Mouse (Mus musculus) limb, embryonic 14.5 days (tissue): Measurements from ENCODE around the gene A930018P22Rik. TPM values are rescaled to one million over a fixed set of nuclear protein-coding genes. Genes with fewer than 3 reads are reported as not detected.
"Not testable (repeated sequence)": the region's sequence is repeated elsewhere in the genome, so short reads cannot be mapped to it uniquely, and the experiment has no call there.

ENCODE experiments used
- ATAC-seq: fragments of 200-750 bp; cut with Nextera tagmentation; 2 replicates; pipeline ENCODE4 v1.8.0; 2017; ENCODE audit warnings: low read depth, moderate number of reproducible peaks, moderate TSS enrichment; ENCODE audit not compliant: low FRiP score
- DNase-seq: peaks from one replicate; pipeline ENCODE4 v3.0.0-alpha.2; 2015; ENCODE audit warnings: low spot score
- H3K27ac ChIP-seq: fragments of 300-500 bp; sonication (generic); replicated peaks from 2 replicates; pipeline ENCODE4 v1.5.1; 2014; ENCODE audit warnings: low read depth, mild to moderate bottlenecking, low read length, moderate library complexity, mixed read lengths
- H3K27me3 ChIP-seq: fragments of 300-500 bp; sonication (generic); 2 replicates; pipeline ENCODE4 v1.6.1; 2014; ENCODE audit warnings: low read length, mixed read lengths; ENCODE audit not compliant: control insufficient read depth, insufficient read depth
- H3K36me3 ChIP-seq: fragments of 300-500 bp; sonication (generic); 2 replicates; pipeline ENCODE4 v1.6.1; 2014; ENCODE audit warnings: mild to moderate bottlenecking, low read length, moderate library complexity, mixed read lengths; ENCODE audit not compliant: control insufficient read depth, insufficient read depth
- H3K4me1 ChIP-seq: fragments of 300-500 bp; sonication (generic); 2 replicates; pipeline ENCODE4 v1.6.1; 2014; ENCODE audit warnings: antibody characterized with exemption, low read length, mixed read lengths; ENCODE audit not compliant: control insufficient read depth, insufficient read depth
- H3K4me2 ChIP-seq: fragments of 300-500 bp; sonication (generic); replicated peaks from 2 replicates; pipeline ENCODE4 v1.6.1; 2014; ENCODE audit warnings: low read depth, mild to moderate bottlenecking, low read length, moderate library complexity; ENCODE audit not compliant: severe bottlenecking
- H3K4me3 ChIP-seq: fragments of 300-500 bp; sonication (generic); replicated peaks from 2 replicates; pipeline ENCODE4 v1.5.1; 2014; ENCODE audit warnings: low read length
- H3K9ac ChIP-seq: fragments of 300-500 bp; sonication (generic); 2 replicates; pipeline ENCODE4 v1.6.1; 2014; ENCODE audit warnings: mild to moderate bottlenecking, low read depth, low read length, moderate library complexity; ENCODE audit not compliant: severe bottlenecking
- H3K9me3 ChIP-seq: fragments of 300-500 bp; sonication (generic); 2 replicates; pipeline ENCODE4 v1.6.1; 2016; ENCODE audit warnings: low read length; ENCODE audit not compliant: control insufficient read depth
- POLR2A ChIP-seq: fragments of 200-500 bp; IDR thresholded peaks from 2 replicates; pipeline ENCODE4 v1.8.0; 2012; ENCODE audit warnings: inconsistent platforms, mild to moderate bottlenecking, moderate library complexity, borderline replicate concordance; ENCODE audit not compliant: insufficient read depth, insufficient read length; ENCODE audit errors: extremely low read depth
- WGBS: fragments of 180-500 bp; shearing (Covaris S2); extraction: QIAGEN DNeasy Blood & Tissue Kit; methylation state at CpG from one replicate; pipeline ENCODE4 v1.1.7; 2014; 5-methylcytosine and 5-hydroxymethylcytosine counted together
- polyA plus RNA-seq, 2 experiments: library from polyadenylated mRNA; depleted of rRNA in 1 of 2; stranded (reverse) in 1 of 2; unstranded in 1 of 2; fragments of >200 nt; fragmentation: Nextera tagmentation in 1 of 2; extraction: Ambion mirVana in 1 of 2; gene quantifications; 2 replicates each; pipeline versions ENCODE4 v1.2.1 to v1.2.3; 2012 to 2014

Gene A930018P22Rik
- polyA plus RNA-seq, 2 experiments = 0.10 to 0.23 TPM

DNA sequence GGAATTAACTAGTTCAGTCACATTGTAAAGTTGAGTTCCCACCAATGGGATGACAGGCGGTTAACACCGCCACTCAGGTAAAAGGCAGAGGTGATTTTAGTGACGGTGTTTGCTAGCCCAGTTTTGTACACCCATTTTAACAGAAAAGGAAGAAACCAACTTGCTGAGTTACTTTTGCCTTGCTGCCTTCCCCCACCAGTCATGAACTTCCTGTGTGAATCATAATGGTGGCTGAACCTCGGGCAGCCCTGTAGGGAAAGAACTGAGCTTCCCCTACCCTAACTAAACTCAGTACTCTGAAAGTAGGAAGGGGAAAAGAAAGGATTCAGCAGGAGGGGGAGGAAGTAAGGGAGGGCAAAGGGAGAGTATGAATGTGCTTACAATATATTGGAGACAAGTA is 12.5 kb upstream of the A930018P22Rik start:
- no peaks in the 10 kb centered on the region for H3K36me3 ChIP-seq
- TF ChIP-seq POLR2A = no peak
- H3K4me3 ChIP-seq = no peak overlapping the region
- WGBS = 78% methylated on average over 4 of the region's 4 CpGs
- ATAC-seq (no peak), DNase-seq (no peak)
- H3K27me3 ChIP-seq = no peaks in the 10 kb centered on the region
- no peaks in the 10 kb centered on the region for H3K4me1 ChIP-seq
- H3K4me2 ChIP-seq = no peak overlapping the region
- H3K9me3 ChIP-seq = no peaks in the 10 kb centered on the region
- H3K9ac ChIP-seq = no peak overlapping the region
- H3K27ac ChIP-seq = no peak overlapping the region

DNA sequence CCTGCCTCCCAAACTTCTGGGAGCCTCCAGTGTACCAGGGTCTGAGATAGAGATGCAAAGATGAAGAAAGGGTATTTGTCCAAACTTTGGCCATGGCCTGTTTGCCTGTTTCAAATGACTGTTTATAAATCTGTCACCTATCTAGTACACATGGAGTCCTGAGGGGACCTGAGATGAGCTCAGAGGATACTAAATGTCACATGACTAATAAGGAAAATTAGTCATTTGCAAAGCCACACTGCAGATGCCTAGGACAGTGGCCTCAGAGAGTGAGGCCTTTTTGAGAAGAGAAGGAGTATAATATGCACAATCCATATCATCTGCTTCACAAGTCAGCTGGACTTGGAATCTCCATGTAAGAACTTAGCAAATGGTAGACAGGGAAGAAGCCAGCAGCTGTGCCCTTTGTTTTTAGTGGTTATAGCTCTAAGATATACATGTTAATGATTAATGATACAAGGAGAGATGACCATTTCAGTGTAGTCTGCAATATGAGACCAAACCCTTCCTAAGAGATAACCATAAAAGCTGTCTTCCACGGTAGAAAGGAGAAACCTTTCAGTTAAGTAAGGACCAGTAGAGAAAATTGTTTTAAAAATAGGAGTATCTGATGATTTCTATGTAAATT is 11.3 kb upstream of the A930018P22Rik start:
- not testable (repeated sequence) for ATAC-seq, DNase-seq, H3K9ac ChIP-seq, H3K9me3 ChIP-seq, H3K4me3 ChIP-seq, H3K27ac ChIP-seq, H3K4me1 ChIP-seq, H3K36me3 ChIP-seq, H3K4me2 ChIP-seq, H3K27me3 ChIP-seq
- WGBS = no CpG with 5 or more reads among the region's 1 CpGs

DNA sequence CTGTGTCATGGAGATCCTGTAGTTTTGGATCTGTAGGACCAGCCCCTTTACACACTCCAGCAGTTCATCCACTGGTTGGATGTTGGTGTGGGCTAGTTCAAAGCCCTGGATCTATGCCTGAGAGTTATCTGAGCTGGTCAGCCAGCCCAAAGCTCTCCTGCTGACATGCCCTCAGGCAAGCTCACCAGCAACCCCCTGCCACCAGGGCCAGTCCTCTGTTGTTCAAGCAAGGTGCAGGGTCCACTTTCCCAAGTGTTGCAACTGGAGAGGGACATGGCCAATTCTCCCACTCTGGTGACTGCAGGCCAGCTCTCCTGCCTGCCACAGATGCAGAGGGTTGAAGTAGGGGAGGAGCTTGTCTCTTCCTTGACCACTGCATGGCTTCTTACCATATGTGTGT is 9.0 kb upstream of the A930018P22Rik start:
- H3K36me3 ChIP-seq, H3K9ac ChIP-seq, H3K9me3 ChIP-seq, H3K4me2 ChIP-seq, ATAC-seq, H3K27ac ChIP-seq, H3K27me3 ChIP-seq, H3K4me1 ChIP-seq, DNase-seq, H3K4me3 ChIP-seq: not testable (repeated sequence)

DNA sequence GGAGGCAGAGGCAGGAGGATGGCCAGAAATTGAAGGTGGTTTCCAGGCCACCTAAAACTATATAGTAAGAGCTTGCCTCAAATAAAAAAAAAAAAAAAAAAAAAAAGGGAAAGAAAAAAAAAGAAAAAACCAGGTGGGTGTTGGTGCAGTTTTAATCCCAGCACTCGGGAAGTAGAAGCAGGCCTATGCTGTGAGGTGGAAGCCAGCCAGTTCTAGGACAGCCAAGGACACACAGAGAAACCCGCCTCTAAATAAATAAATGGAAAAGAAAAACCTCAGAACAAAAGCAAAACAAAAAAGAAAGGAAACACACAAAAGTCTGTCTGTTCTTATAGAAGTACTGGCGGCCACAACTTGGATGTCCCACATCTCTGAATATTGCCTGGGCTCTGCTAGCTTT is 7.7 kb upstream of the A930018P22Rik start:
- Histone ChIP-seq H3K9me3 (no peaks in the 10 kb centered on the region), H3K9ac (no peak overlapping the region), H3K4me3 (no peak overlapping the region), H3K4me1 (no peaks in the 10 kb centered on the region), H3K36me3 (no peaks in the 10 kb centered on the region), H3K4me2 (no peak overlapping the region), H3K27ac (no peak overlapping the region), H3K27me3 (no peaks in the 10 kb centered on the region)
- ATAC-seq = no peak
- TF ChIP-seq POLR2A = no peak
- 92% methylated on average over 3 of the region's 3 CpGs for WGBS
- no peak for DNase-seq

DNA sequence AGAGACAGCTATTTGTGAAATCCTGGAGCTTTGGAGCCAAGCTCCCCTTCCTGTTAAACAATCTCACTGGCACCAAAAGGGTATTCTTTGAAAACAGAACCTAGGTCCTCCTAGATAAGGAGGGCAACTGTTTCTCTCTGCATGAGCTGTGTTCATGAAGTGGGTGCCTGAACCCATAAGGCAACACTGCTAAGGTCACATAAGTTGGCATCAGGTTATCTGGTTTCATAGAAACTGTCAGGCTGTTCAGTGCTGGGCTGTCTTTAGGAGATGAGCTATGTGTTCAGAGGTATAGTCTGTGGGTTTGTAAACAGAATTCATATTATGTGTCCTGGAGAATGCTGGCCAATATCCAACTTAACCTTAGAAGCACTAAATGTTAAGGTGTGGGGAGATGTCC is 5.4 kb upstream of the A930018P22Rik start:
- not testable (repeated sequence) for H3K4me2 ChIP-seq, H3K4me3 ChIP-seq, ATAC-seq, DNase-seq, H3K36me3 ChIP-seq, H3K4me1 ChIP-seq, H3K27me3 ChIP-seq, H3K27ac ChIP-seq, H3K9me3 ChIP-seq, H3K9ac ChIP-seq

DNA sequence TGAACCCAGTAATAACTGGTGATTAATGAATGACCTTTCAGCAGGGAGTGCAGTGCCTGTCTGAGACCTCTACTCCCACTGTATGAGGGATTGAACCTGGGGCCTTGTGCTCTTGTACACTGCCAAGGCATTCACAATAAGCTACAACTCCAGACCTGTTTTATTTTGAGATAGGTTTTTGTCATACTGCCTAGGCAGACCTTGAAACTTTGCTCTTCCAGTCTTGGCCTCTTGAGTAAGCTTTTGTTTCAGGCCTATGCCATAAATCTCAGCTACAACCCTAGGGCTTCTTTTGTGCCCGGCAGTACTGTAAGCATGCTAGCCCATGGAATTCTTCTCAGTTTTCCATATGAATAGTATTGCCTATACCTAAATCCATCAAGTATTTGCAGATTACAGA is 3.5 kb upstream of the A930018P22Rik start:
- no peak for DNase-seq
- Histone ChIP-seq H3K36me3 (no peaks in the 10 kb centered on the region), H3K4me2 (no peak overlapping the region), H3K27ac (no peak overlapping the region), H3K9me3 (no peaks in the 10 kb centered on the region), H3K4me3 (no peak overlapping the region), H3K27me3 (0 out of 2 replicates have a peak, but pooled peaks cover 3% of the 10 kb centered on the region), H3K9ac (no peak overlapping the region), H3K4me1 (peaks cover 8% of the 10 kb centered on the region; the same call in 1 of the 2 replicates)
- ATAC-seq = no peak
- 48% methylated on average over 1 of the region's 1 CpGs for WGBS
- TF ChIP-seq POLR2A = no peak
